Mouse (Mus musculus): Measurements from ENCODE around the gene Slc35b2. TPM values are rescaled to one million over a fixed set of nuclear protein-coding genes. Genes with fewer than 3 reads are reported as not detected.

Gene Slc35b2
- polyA plus RNA-seq, 1 experiment: 66.2 TPM

- TF ChIP-seq GATA1 (IDR thresholded peaks at IDR 0.05; ENCODE audit: low read length): no peak
Measured at GRCm38 (mm10) chr17:45569999-45570398, 6.3 kb downstream of the Slc35b2 start.

GRCm38 (mm10) chr17:45572103-45573086, 8.7 kb downstream of the Slc35b2 start:
- no peak for TF ChIP-seq GATA1 (IDR thresholded peaks at IDR 0.05; ENCODE audit: low read length)

- no peak for TF ChIP-seq GATA1 (IDR thresholded peaks at IDR 0.05; ENCODE audit: low read length)
Measured at GRCm38 (mm10) chr17:45573087-45573779, 9.6 kb downstream of the Slc35b2 start, which contains the start of gene Hsp90ab1. Hsp90ab1 (minus strand) TSS chr17:45573271.

GRCm38 (mm10) chr17:45573780-45574123, 10.1 kb downstream of the Slc35b2 start:
- TF ChIP-seq GATA1 (IDR thresholded peaks at IDR 0.05; ENCODE audit: low read length): no peak

- no peak for TF ChIP-seq GATA1 (IDR thresholded peaks at IDR 0.05; ENCODE audit: low read length)
Measured at GRCm38 (mm10) chr17:45574129-45574761, 10.6 kb downstream of the Slc35b2 start.

- TF ChIP-seq GATA1 (IDR thresholded peaks at IDR 0.05; ENCODE audit: low read length): no peak
Measured at GRCm38 (mm10) chr17:45575123-45575897, 11.6 kb downstream of the Slc35b2 start.

GRCm38 (mm10) chr17:45578242-45578641, 14.6 kb downstream of the Slc35b2 start:
- TF ChIP-seq GATA1 (IDR thresholded peaks at IDR 0.05; ENCODE audit: low read length): no peak

- no peak for TF ChIP-seq GATA1 (IDR thresholded peaks at IDR 0.05; ENCODE audit: low read length)
Measured at GRCm38 (mm10) chr17:45578843-45579242, 15.2 kb downstream of the Slc35b2 start.

- TF ChIP-seq GATA1 (IDR thresholded peaks at IDR 0.05; ENCODE audit: low read length): no peak
Measured at GRCm38 (mm10) chr17:45579554-45579953, 15.9 kb downstream of the Slc35b2 start.

- TF ChIP-seq GATA1 (IDR thresholded peaks at IDR 0.05; ENCODE audit: low read length): no peak
Measured at GRCm38 (mm10) chr17:45580958-45581477, 17.3 kb downstream of the Slc35b2 start.

- TF ChIP-seq GATA1 (IDR thresholded peaks at IDR 0.05; ENCODE audit: low read length): no peak
Measured at GRCm38 (mm10) chr17:45581567-45581983, 17.9 kb downstream of the Slc35b2 start.

- peak; percentile 25 for TF ChIP-seq GATA1 (IDR thresholded peaks at IDR 0.05; ENCODE audit: low read length)
Measured at GRCm38 (mm10) chr17:45582188-45582587, 18.5 kb downstream of the Slc35b2 start.

GRCm38 (mm10) chr17:45582715-45583355, 19.2 kb downstream of the Slc35b2 start:
- TF ChIP-seq GATA1 (IDR thresholded peaks at IDR 0.05; ENCODE audit: low read length): no peak

Data from G1E-ER4 (cell line).